ENCODE assay signal across 25 mouse cellular contexts in genomic region chr17:14400960-14401359, GRCm38 (mm10).
DNase-seq lines count a peak whose midpoint lies in the region; TF ChIP-seq lines count a peak whose summit lies in the region.
"Had no signal": no experiment of that assay in that cellular context is flagged by ENCODE, and none has a peak within 500 bp of the region (broad histone marks: within the 10 kb centered on the region; RNA-seq: fewer than 3 reads in every experiment).

No protein-coding gene starts in this region.

- H3K36me3 ChIP-seq in testis, adult 2 months (ENCODE audit: control insufficient read depth, insufficient read depth, low read length) = no peaks in the 10 kb centered on the region
- no peaks in the 10 kb centered on the region for H3K36me3 ChIP-seq in forebrain, embryonic 10.5 days (replicated peaks)
- H3K36me3 ChIP-seq: heart, embryonic 15.5 days; liver, embryonic 15.5 days; midbrain, embryonic 12.5 days had no signal

- no peak for TF ChIP-seq CTCF in testis, adult 2 months (IDR thresholded peaks at IDR 0.05; ENCODE audit: control insufficient read depth, insufficient read depth, insufficient replicate concordance, low read depth, low read length)

- H3K9me3 ChIP-seq in forebrain, embryonic 10.5 days = no peaks in the 10 kb centered on the region
- H3K9me3 ChIP-seq: embryonic facial prominence, embryonic 13.5 days; forebrain, embryonic 13.5 days; heart, embryonic 15.5 days; limb, embryonic 15.5 days; liver, embryonic 15.5 days; midbrain, embryonic 12.5 days had no signal

- no peak overlapping the region for H3K27ac ChIP-seq in testis, adult 2 months (ENCODE audit: control insufficient read depth, insufficient read depth, low read depth, low read length)
- no peak overlapping the region for H3K27ac ChIP-seq in forebrain, embryonic 10.5 days
- H3K27ac ChIP-seq: embryonic facial prominence, embryonic 13.5 days; forebrain, embryonic 13.5 days; heart, embryonic 15.5 days; hindbrain, embryonic 14.5 days; limb, embryonic 15.5 days; liver, embryonic 15.5 days; midbrain, embryonic 12.5 days had no signal

- WGBS in forebrain, embryonic 10.5 days = 82% methylated on average over 5 of the region's 5 CpGs

- H3K4me3 ChIP-seq in testis, adult 2 months (ENCODE audit: control insufficient read depth, low read depth, low read length) = peak overlapping the region; percentile 71
- H3K4me3 ChIP-seq in forebrain, embryonic 10.5 days = no peak overlapping the region
- H3K4me3 ChIP-seq: embryonic facial prominence, embryonic 13.5 days; erythroblast, embryonic 14.5 days; forebrain, embryonic 13.5 days; heart, embryonic 15.5 days; limb, embryonic 15.5 days; liver, embryonic 15.5 days; midbrain, embryonic 12.5 days had no signal

- no peak for TF ChIP-seq POLR2A in testis, adult 2 months (IDR thresholded peaks at IDR 0.05; ENCODE audit: control insufficient read depth, low read depth, low read length)

- peaks cover 5% of the 10 kb centered on the region; the same call in 1 of the 2 replicates for H3K4me1 ChIP-seq in testis, adult 2 months (ENCODE audit: control insufficient read depth, insufficient read depth, low read length)
- H3K4me1 ChIP-seq in forebrain, embryonic 10.5 days = no peaks in the 10 kb centered on the region
- H3K4me1 ChIP-seq: forebrain, embryonic 13.5 days; midbrain, embryonic 12.5 days had no signal

- DNase-seq in kidney, postnatal 14 days = peak; percentile 13
- no peak for DNase-seq in kidney, adult 11 months
- DNase-seq in testis, postnatal 10 days (ENCODE audit: low spot score) = no peak
- DNase-seq in lung, postnatal 10 days = peak; percentile 31
- DNase-seq in ovary, postnatal 10 days (ENCODE audit: low spot score) = no peak
- no peak for DNase-seq in forebrain, embryonic 10.5 days (ENCODE audit: extremely low spot score, low spot score)
- DNase-seq: adrenal gland, adult 2 months; cerebellum, adult 18-20 months; cerebellum, postnatal 25 days; embryo, embryonic 11 days; heart, postnatal 36 days; left cerebral cortex, postnatal 4 days; retina, postnatal 1 day; right cerebral cortex, postnatal 25 days; thymus, adult 18-20 months; thymus, postnatal 36 days had no signal

- no peaks in the 10 kb centered on the region for H3K27me3 ChIP-seq in testis, adult 2 months (ENCODE audit: control insufficient read depth, insufficient read depth, low read length)
- no peaks in the 10 kb centered on the region for H3K27me3 ChIP-seq in forebrain, embryonic 10.5 days (ENCODE audit: poor library complexity, severe bottlenecking)
- H3K27me3 ChIP-seq: embryonic facial prominence, embryonic 13.5 days; forebrain, embryonic 13.5 days; limb, embryonic 15.5 days; liver, embryonic 15.5 days; midbrain, embryonic 12.5 days had no signal

Comparison
In these comparisons a context has a peak if more than half of its experiments do, and no peak if none do; other contexts are left out.
1. DNase-seq: peak in kidney, postnatal 14 days (single experiment) and lung, postnatal 10 days (single experiment); none in kidney, adult 11 months (single experiment), testis, postnatal 10 days (single experiment), ovary, postnatal 10 days (single experiment) and forebrain, embryonic 10.5 days (single experiment).